Mouse (Mus musculus) G1E (cell line): ENCODE measurements around the gene Asb18.

Experiments used
- CTCF ChIP-seq: IDR thresholded peaks from 2 replicates; pipeline ENCODE4 v1.5.1; 2012; ENCODE audit warnings: low read depth, low read length, inconsistent platforms, mixed read lengths
- TAL1 ChIP-seq: conservative IDR thresholded peaks from 2 replicates; pipeline ENCODE4 v1.6.1; 2012; ENCODE audit warnings: low read depth, low read length, inconsistent platforms, mixed read lengths

DNA sequence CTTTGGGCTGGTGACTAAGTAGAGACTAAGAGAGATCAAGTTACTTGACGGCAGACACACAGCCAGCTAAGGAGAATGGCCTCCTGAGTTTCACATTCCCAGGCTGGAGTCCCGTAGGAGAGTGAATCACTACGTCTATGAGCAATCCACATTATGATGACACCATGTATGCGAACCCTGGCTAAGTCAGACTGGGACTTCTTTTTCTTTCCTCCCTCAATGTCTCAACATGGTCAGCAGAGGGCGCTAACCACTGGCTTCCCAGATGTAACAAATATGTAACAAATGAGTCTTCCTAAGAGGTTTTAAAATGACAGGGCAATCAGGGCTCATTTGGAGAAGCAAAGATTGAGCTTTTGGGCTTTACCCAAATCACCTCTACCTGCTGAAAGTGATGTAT lies 36.9 kb upstream of the Asb18 start:
- TF ChIP-seq TAL1 = no peak
- no peak for TF ChIP-seq CTCF
